Mouse (Mus musculus): ENCODE results near the gene S100g. TPM values are rescaled to one million over a fixed set of nuclear protein-coding genes. Genes with fewer than 3 reads are reported as not detected.

The S100g gene
- polyA plus RNA-seq, 1 experiment from 2014 or later, result 1,226 TPM

DNA sequence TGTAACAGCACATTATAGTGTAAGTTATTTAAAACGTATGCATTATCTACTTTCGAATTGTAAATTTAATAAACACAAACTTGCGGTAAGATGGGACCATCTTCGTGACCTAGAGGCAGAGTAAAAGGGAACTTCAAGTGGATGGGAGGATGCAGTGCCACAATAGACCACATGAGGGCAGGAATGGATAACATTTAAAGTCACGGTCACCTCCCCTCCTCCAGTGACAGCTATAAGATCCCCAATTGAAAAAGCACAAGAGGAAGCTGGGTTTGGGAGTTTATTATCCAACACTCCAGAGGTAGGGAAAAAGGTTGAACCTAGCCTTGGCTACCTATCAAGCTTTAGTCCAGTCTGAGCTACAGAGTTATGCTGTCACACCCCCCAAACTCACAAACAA, 48.7 kb downstream of the S100g start:
- WGBS, result 14% methylated on average over 5 of the region's 5 CpGs
- TF ChIP-seq EP300 (IDR thresholded peaks at IDR 0.05), result no peak
- peak; percentile 82 for TF ChIP-seq CTCF (IDR thresholded peaks at IDR 0.05)
- no peak for ATAC-seq

DNA sequence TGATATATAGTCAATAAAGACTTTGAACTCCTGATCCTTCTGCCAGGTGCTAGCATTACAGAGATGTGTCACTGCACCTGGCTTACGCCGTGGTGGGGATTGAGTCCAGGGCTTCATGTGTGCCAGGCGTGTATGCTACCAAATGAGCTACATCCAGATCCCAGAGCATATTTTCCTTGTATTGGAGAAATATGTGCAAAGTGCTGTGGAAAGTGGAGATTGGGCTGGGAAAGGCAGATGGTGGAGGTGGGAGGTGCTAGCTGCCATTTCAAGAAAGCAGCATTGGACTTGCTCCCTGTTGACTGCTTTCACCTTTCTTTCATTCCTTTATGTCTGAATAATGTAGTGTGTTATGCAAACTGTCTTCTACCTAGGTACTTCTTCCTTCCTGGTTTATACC, 50.7 kb downstream of the S100g start:
- no peaks in the 10 kb centered on the region for H3K4me1 ChIP-seq (ENCODE audit: insufficient read depth, low read depth, low read length)
- ATAC-seq (no peak), DNase-seq (ENCODE audit: low spot score) (no peak)
- H3K9me3 ChIP-seq (ENCODE audit: low read length), result no peaks in the 10 kb centered on the region
- TF ChIP-seq CTCF (IDR thresholded peaks at IDR 0.05), result no peak
- TF ChIP-seq EP300 (IDR thresholded peaks at IDR 0.05), result no peak
- H3K4me3 ChIP-seq (ENCODE audit: low read depth, low read length), result no peak overlapping the region
- 97% methylated on average over 3 of the region's 3 CpGs for WGBS
- no peak overlapping the region for H3K4me2 ChIP-seq (replicated peaks; ENCODE audit: low read depth, low read length)
- H3K36me3 ChIP-seq (ENCODE audit: insufficient read depth, low read length), result no peaks in the 10 kb centered on the region
- no peaks in the 10 kb centered on the region for H3K27me3 ChIP-seq (replicated peaks; ENCODE audit: insufficient read depth, low read length)
- H3K27ac ChIP-seq (ENCODE audit: low read length), result no peak overlapping the region
- H3K9ac ChIP-seq (replicated peaks; ENCODE audit: low read depth), result no peak overlapping the region

More for the DNA sequence above, 48.7 kb downstream of the S100g start:
- Histone ChIP-seq H3K9me3 (ENCODE audit: low read length) (no peaks in the 10 kb centered on the region), H3K4me3 (ENCODE audit: low read depth, low read length) (no peak overlapping the region), H3K4me2 (replicated peaks; ENCODE audit: low read depth, low read length) (no peak overlapping the region), H3K36me3 (ENCODE audit: insufficient read depth, low read length) (no peaks in the 10 kb centered on the region), H3K27me3 (replicated peaks; ENCODE audit: insufficient read depth, low read length) (no peaks in the 10 kb centered on the region), H3K27ac (ENCODE audit: low read length) (no peak overlapping the region), H3K9ac (replicated peaks; ENCODE audit: low read depth) (no peak overlapping the region), H3K4me1 (ENCODE audit: insufficient read depth, low read depth, low read length) (no peaks in the 10 kb centered on the region)
- peak; percentile 47 for DNase-seq (ENCODE audit: low spot score)

Other genes starting within 250 kb of the S100g start
- gene Rbbp7, start 204.2 kb downstream of the S100g start, polyA plus RNA-seq (2015; fragmentation: Nextera tagmentation; extraction: Ambion mirVana), result 193 and 201 TPM in 2 replicates
- 11.5 and 14.3 TPM in 2 replicates for gene Txlng, start 135.1 kb downstream of the S100g start, polyA plus RNA-seq (2015; fragmentation: Nextera tagmentation; extraction: Ambion mirVana)
- gene Syap1, start 76.2 kb downstream of the S100g start, polyA plus RNA-seq (2015; fragmentation: Nextera tagmentation; extraction: Ambion mirVana), result 49.9 and 56.6 TPM in 2 replicates
- 62.0 and 73.1 TPM in 2 replicates for gene Ctps2, start 63.4 kb downstream of the S100g start, polyA plus RNA-seq (2015; fragmentation: Nextera tagmentation; extraction: Ambion mirVana)